Mouse (Mus musculus): ENCODE results near the gene Asb3.

GRCm38 (mm10) chr11:30998199-30998598 is 113.0 kb downstream of the Asb3 start:
- no peak for TF ChIP-seq CTCF (IDR thresholded peaks at IDR 0.05; ENCODE audit: low read depth, low read length)
- TF ChIP-seq POLR2A (IDR thresholded peaks at IDR 0.05; ENCODE audit: insufficient read depth, low read length) = no peak

Measured in ES-Bruce4 (cell line).